Mouse (Mus musculus): ENCODE measurements around the gene 2410137M14Rik.
"Not testable (repeated sequence)": the region's sequence is repeated elsewhere in the genome, so short reads cannot be mapped to it uniquely, and the experiment has no call there.

2410137M14Rik gene

DNA sequence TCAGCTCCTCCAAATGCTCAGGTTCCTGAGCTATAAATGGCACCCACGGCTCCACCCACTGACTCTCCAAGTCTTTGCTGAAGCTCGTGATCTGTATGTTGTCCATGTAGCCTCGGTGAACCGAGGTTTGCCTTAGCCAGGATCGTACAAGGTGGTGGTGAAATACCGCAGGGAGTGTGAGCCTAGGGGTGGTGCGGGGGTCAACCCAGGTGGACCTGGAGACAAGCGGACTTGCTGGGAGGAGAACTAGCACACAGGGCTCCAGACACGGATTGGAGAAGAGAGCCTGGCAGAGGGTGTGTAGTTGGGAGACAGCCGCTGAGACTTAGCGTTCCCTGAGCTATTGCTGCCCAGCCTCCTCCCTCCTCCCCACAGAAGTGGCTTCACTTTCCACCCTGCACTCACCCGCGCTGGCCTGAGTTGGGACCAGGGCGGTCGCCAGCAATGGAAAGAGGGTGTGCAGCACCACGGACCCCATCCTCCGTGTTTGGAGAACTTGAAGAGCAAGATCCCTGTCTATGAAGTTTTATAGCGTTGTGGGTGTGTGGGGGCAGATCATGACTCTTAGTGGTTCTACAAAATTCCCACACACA lies at the start of gene 2410137M14Rik:
Gene 2410137M14Rik, minus strand, starts transcription at position 17 of the 593 bp plus-strand sequence.
- no peak for DNase-seq (ENCODE audit: low spot score)

DNA sequence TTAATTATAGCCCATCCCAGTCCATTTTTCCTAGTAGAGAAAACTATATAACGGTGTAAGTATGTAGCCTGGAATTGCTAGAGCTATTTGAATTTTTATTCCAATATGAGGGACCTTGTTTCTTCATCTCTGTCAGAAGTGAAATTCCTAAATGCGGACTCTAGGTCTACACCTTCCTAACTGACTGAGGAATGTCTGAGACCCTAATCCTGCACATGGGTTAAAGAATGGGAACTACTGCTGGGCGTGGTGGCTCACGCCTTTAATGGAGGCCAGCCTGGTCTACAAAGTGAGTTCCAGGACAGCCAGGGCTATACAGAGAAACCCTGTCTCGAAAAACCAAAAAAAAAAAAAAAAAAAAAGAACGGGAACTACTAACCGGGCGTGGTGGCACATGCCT lies 48.1 kb upstream of the 2410137M14Rik start:
- DNase-seq (ENCODE audit: low spot score), result no peak

DNA sequence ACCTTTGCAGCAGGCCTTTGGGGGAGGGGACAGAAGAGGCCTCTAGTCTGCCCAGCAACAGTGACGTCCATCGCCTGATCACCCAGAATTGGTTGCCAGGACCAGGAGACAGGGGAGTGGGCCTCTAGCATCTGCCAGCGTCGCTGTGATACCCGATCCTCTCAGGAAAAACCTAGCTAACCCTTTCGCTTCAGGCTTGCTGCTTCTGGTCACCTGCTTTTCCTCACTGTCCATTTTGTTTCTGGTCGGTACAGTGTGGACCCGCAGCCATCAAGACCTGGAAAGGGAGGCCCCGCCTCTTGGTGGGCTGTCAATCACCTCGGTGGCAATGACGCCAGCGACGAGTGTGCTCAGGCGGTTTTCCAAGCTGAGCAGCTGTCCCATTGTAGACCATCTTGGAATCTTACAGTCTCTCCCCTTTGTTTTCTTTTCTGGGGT lies 47.7 kb upstream of the 2410137M14Rik start:
- peak; percentile 57 for DNase-seq (ENCODE audit: low spot score)

DNA sequence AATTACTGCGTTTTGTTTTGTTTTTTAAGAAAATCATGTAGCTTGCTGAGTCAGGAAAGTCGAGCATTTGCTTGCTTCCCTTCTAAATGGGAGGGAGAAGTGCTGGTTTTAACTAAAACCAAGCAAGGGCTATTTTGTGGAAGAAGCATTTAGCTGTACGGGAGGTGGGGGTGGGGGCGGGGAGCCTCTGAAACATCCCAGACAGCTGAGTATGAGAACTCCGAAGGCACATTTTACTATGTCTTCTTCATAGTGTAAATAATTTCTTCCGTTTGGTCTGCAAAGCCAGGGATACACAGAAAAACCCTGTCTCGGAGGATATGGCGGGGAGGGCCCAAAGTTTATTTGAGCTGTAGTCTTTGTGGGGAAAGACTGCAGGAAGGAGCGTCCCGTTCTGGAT lies 47.2 kb upstream of the 2410137M14Rik start:
- DNase-seq (ENCODE audit: low spot score), result no peak

DNA sequence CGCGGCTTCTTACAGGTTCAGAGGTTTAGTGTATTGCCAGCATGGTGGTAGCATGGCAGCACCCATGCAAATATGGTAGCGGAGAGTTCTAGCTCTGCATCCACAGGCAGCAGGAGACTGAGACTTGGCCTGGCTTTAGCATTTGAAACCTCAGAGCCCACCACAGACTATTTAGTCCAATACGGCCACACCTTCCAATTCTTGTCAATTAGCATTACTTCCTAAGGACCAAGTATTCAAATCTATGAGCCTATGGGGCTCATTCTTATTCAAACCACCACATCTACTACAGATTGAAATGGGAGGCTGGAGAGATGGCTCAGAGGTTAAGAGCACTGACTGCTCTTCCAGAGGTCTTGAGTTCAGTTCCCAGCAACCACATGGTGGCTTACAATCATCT lies 46.4 kb upstream of the 2410137M14Rik start:
- no peak for DNase-seq (ENCODE audit: low spot score)

DNA sequence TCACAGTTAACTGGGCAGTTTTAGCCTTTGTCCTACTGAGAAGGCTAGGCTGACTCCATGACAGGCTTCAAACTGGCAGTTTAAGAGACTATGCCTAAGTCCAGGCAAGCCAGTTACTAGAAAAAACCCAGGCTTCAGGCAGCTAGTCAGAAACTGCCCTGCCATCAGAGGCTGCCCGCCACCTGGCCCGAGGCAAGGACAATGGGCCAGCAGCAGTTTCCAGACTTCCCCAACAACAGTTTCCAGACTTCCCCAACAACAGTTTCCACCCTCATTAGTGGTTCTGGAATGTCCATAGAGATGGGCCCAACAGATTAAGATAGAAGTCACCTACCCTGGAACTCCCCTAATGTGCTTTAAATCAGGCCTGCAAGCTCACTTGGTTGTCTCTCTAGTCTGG lies 45.4 kb upstream of the 2410137M14Rik start:
- DNase-seq (ENCODE audit: low spot score), result no peak

DNA sequence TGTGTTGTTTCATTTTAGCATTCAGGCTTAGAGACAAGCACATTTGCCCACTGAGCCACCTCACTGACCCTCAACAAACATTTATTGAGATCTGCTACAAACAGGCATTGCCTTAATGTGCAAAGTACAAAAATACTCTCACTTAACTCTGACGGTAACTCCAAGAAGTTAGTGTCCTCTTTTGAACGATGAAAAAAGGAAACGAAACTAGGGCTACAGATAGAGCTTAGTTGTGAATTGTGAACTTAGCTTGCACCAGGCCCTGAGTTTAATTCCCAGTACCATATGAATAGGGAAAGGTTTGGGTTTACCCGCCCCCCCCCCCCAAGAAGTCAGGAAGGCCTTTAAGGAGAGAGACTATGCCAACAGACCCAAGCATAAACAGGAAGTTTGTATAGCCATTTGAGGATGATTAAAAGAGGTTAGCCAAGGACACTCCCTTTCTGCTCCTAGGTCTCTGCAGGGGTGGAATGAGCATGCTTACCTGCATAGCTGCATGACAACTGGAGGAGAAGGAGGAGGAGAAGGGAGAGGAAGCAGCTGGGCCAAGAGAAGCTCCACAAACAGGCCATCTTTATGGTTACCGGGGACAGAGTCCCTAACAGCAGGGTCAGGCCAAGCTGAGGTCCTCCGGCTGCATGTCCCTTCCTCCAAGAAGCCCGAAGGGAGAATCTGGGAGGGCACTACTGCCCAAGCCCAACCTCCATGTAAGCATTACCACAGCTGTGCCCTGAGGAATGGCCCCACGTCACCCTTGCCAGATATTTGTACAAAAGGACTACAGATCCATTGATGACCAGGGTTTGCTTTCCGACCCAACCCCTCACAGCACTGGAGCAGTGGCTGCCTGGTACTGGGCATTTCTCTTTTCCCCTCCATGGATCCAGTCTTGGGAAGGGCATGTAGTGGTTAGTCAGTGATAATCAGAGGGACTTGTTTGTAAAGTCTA lies 41.9 kb upstream of the 2410137M14Rik start, which contains the start of gene Mog:
Gene Mog, minus strand, starts transcription at position 771 of the 949 bp plus-strand sequence.
- DNase-seq (ENCODE audit: low spot score), result no peak

DNA sequence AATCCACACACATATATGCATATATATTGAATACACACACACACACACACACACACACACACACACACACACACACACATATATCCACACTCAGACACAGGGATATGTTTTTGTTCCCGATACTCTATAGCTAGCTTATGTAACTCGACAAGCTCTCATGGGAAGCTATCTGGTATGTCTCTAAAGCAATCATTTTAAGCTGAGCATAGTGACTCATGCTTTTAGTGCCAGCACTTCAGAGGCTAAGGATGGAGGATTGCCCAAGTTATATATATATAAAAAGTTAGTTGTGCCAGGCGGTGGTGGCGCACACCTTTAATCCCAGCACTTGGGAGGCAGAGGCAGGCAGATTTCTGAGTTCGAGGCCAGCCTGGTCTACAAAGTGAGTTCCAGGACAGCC lies 38.2 kb upstream of the 2410137M14Rik start:
- not testable (repeated sequence) for DNase-seq (ENCODE audit: low spot score)

DNA sequence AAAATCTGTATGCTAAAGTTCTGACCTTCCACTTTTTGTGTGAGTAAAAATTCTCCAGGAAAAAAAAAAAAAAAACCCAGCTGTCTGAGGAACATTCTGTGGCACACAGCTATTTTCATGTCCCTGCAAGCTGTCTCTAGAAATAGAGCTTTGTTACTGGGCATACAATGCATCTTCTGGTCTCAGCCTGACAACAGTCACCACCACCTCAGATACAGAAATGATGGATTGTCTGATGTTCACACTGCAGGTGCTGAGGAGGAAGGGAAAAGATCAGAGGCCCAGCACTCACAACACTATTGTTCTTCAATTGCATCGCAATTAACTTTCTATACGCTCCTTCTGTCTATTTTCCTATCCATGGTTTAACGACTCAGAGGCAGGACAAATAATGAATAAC lies 37.3 kb upstream of the 2410137M14Rik start:
- no peak for DNase-seq (ENCODE audit: low spot score)

DNA sequence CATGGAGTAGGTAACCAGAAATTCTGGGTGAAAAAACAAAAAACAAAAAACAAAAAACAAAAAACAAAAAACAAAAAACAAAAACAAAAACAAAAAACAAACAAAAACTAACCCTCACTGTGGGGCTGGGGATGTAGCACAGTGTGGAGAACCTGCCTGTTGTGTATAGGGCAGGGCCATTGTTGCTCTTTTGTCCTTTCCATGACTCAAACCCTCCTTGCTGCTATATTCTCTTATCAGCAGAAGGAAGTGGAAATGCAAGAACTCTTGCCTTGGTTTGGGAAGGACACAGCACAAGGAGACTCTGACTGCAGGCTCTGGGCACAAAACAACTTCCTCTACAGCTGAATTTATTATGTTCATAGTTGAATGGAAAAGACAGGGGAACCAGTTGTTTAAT lies 35.3 kb upstream of the 2410137M14Rik start:
- no peak for DNase-seq (ENCODE audit: low spot score)

DNA sequence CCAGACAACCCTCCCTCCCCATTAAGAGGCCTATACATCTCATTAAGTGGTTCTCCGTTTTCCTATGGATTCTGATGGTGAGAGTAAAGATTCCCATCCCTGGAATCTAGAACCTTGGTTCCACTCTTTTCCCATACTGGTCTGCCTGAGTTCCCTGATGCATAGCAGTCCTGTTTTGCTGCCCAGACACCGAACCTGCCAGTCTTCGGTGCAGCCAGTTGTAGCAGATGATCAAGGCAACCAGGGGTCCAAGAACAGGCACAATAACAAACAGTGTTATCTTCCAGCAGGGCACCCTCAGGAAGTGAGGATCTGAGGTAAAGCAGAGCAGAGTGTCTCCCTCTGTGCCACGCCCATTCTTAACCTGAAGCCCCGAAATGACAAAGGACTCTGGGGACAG lies 31.1 kb upstream of the 2410137M14Rik start:
- no peak for DNase-seq (ENCODE audit: low spot score)

DNA sequence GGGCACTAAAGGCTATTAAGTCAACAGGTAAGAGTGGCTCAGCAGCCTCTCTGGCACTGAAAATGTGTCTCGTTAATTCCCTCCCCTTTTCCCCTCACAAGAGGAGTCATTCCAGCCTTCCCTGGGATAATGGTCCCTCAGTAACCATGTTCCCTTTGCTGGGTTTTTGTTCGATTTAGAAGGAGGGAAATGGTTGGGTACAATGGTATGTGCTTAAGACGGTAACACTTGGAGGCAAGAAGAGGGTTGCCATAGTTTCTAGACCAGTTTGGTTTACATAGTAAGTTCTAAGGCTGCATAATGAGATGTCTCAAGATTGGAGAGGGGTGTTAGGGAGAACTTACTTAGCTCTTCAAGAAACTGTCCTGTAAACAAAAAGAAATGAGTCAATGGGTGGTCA lies 30.7 kb upstream of the 2410137M14Rik start:
- no peak for DNase-seq (ENCODE audit: low spot score)

DNA sequence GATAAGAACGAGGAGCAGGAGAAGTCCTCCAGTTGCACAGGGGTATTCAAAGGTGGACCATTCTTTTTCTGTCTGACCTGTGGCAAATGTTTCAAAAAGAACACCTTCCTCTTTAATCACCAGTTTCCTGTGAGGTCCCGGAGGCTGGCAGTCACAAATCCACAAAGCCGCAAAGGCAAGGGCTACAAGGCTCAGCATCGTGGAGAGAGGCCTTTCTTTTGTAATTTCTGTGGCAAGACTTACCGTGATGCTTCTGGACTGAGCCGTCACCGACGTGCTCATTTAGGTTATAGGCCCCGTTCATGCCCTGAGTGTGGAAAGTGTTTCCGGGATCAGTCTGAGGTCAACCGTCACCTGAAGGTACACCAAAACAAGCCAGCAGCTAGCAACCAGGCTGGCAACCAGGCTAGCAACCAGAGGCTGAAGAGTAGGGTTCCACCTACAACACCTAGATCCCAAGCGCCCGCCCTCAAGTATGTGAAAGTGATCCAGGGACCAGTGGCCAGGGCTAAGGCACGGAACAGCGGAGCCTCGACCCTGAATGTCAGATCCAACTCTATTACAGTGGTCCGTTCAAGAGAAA lies 28.5 kb upstream of the 2410137M14Rik start:
- no peak for DNase-seq (ENCODE audit: low spot score)

DNA sequence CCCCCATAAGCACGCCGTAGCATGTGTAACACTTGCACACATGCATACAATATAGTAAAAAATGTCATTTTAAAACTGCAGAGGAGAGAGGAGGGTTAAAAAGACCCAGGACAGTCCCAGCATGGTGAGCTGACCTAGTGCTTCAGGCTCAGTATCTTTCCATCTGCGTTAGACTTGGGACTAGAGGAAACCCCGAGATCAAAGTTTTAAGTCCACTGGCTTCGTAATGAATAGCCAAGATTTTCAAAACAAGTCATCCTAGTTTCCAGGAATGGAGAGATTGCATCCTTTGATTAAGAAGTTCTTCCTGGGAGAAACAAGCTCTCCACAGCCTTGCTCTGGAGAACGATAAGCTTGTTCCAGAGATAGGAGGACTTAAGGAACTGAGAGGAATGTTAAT lies 27.1 kb upstream of the 2410137M14Rik start:
- no peak for DNase-seq (ENCODE audit: low spot score)

DNA sequence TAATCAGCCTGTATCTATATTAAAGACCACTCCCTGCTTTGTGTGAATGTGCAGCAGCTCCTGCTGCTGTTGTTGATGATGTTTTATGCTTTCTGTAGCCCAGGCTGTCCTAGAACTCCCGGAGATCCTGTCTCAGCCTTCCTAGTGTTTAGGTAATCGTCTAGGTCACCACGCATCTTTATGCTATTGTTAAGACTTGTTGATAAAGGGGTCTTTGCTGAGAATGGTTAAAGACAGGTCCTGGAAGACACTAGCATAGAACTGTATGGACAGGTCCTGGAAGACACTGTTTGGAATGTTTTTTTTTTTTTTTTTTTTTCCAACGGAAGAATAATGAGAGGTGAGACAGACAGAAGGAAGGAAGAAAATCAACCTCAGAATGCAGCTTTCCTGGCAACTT lies 22.3 kb upstream of the 2410137M14Rik start:
- DNase-seq (ENCODE audit: low spot score), result no peak

DNA sequence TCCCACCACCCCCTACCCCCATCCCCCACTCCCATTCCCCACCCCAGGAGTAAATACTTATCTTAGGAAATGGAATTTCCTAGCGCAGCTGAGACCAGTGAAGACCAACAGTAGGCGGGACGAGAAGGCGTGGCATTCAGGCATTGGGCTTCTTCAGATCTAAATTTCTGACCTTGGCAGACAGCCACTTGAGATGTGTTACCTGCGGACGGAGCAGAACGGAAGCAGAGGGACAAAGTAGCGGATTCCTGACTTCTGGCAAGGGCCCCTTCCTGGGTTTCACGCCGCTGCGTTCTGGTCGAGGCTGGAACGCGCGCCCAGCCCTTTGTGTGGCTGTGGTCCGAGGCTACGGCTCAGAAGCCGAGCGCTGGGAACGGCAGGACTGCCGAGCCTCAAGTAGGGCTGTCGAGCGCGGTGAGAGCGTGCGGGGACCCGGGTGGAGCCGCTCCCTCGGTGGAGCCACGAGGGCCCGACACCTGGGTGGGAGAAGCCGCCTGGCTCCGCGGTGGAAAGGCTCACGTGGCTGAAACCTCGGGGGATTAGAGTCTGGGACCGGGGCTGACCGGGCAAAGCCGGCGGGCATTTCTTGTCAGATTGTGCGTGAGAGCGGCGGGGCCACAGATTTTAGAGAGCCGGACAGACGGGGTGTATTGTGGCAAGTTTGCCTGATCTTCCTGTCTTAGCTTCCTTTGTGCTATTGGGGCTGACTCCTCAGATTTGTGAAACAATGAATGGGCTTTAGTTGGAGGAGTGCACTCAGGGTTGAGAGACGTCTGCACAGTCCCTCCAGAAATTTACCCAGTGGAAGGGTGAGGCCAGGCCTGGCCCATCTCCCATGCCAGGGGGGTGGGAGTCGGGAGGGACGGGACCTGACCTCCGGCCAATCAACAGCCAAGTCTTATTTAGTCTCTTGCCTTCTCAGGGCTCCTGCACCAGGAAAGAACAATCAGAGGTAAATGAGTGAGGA lies 21.6 kb upstream of the 2410137M14Rik start:
- no peak for DNase-seq (ENCODE audit: low spot score)

DNA sequence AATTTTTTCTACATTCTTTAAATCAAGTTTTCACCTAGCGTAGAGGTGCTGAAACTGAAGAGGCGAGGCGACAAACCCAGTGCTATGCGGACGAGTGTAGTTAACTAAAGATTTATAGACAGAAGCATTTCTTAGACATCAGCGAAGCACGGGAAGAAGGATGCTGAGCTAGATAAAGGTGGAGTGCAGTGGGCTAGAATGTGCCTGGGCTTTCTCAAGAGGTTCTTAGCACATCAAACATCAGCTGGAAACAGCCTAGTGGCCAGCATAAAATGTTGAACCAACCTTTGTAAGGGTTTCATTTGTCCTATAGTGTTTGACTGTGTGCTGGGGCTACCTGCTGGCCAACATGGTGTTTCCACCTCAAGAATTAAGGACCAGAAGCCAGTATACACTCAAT lies 19.8 kb upstream of the 2410137M14Rik start, which contains the start of gene Zfp57:
Gene Zfp57, plus strand, starts transcription at position 301 of the 400 bp plus-strand sequence.
- DNase-seq (ENCODE audit: low spot score), result no peak

DNA sequence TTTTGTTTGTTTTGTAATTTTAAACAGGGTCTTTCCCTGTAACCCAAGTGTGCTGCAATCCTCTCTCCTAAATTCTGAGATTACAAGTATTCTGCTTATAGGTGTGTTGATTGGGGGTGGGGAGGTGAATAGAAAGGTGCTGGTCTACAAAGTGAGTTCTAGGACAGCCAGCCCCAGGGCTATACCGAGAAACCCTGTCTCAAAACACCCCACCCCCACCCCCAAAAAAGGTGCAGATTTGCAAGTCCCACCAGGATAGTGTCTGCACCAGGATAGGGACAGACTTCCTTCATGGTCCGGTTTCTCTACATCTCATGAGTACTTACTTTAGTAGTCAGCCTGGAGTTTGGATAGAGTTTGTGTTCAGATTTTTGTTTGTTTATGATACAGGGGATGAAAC lies 17.4 kb upstream of the 2410137M14Rik start:
- DNase-seq (ENCODE audit: low spot score), result no peak

DNA sequence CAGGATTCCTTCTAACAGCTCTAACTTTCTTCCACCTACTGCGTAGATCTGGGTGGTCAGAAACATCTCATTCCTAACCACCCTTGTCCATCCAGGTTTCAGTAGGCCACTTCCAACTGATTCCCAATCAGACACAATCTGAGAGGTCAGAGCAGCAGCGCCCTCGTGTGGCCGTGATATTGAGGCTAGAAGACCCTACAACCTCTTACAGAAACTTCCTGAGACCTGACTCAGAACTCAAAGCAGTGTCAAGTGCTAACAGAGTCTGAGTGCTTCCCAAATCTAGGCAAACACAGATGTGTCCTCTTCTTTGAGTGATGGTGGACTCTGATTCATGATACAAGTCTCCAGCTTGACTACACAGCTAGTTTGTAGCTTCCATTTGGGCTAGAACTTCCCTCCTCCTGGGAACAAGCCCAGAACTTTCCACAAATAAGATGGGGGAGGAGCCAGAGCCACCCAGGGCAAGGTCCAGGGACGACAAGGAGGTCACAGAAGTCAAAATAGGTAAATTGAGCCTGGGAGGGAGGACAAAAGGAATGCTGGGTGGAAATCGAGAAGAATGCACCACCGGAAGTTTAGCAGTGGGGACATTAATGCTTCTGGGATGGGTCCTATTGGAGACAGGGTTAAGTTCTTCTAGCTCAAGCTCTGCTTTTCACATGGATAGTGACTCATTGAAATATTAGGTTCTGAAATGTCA lies 16.1 kb upstream of the 2410137M14Rik start:
- DNase-seq (ENCODE audit: low spot score), result peak; percentile 42

DNA sequence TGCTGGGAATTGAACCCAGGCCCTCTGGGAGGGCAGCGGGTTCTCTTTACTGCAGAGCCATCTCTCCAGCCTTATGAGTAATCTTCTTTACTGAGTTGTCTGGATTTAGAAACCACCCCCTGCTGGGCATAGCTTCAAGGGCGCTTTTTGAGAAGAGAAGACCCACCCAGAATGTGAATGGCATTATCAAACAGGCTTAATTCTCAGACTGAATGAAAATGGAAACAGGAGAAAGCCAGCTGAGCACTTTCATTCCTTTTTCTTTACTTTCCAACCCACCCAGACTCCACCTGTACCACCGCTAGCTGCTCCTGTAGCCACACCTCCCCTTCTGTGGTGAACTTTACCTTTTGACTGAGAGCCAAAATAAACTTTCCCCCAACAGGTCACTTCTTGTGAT lies 14.4 kb upstream of the 2410137M14Rik start:
- DNase-seq (ENCODE audit: low spot score), result no peak

DNA sequence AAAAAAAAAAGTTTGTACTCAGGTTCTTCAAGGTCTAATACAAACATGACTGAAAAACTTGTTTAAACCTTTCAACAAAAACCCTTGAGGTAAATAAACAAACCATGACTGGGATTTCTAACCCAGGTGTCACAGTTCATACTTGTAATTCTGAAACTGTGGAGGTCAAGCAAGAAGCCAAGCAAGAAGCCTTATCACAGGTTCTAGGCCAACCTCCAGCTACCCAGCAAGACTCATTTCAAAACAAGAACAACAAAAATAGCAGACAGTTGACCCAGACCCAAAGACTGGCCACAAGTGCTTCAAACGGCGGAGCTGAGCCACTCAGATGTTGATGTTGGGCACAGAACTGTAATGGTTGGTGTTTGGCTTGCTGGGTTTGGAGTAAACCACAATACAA lies 13.5 kb upstream of the 2410137M14Rik start:
- DNase-seq (ENCODE audit: low spot score), result no peak

Measured in urinary bladder, postnatal 10 days (tissue).